Mouse (Mus musculus) CH12.LX (cell line): ENCODE data around the gene Hspa12a. TPM values are rescaled to one million over a fixed set of nuclear protein-coding genes. Genes with fewer than 3 reads are reported as not detected.

Source experiments
- DNase-seq: peaks from one replicate; pipeline ENCODE4 v3.0.0-alpha.2; 2013; ENCODE audit errors: extremely low read depth
- H3K27ac ChIP-seq: 2 replicates; pipeline ENCODE4 v1.5.1; 2012; ENCODE audit warnings: low read depth, mild to moderate bottlenecking, control low read depth, moderate library complexity; ENCODE audit not compliant: insufficient read depth
- H3K27me3 ChIP-seq: replicated peaks from 2 replicates; pipeline ENCODE3; 2012; ENCODE audit warnings: inconsistent platforms
- H3K36me3 ChIP-seq, 2 experiments: replicated peaks in 1 of 2; 2 replicates each; pipeline versions ENCODE3 to v1.6.1; 2012; ENCODE audit warnings: inconsistent platforms in 1 of 2, low read length in 1 of 2, mild to moderate bottlenecking in 1 of 2, mixed read lengths in 1 of 2, moderate library complexity in 1 of 2; ENCODE audit not compliant: control insufficient read depth in 1 of 2, insufficient read depth in 1 of 2
- H3K4me1 ChIP-seq, 2 experiments: 2 replicates each; pipeline ENCODE4 v1.6.1; 2012; ENCODE audit warnings: inconsistent platforms in 1 of 2, moderate library complexity in 1 of 2; ENCODE audit not compliant: insufficient read depth in 2 of 2, control insufficient read depth in 1 of 2
- H3K4me2 ChIP-seq: 2 replicates; pipeline ENCODE4 v1.6.1; 2012; ENCODE audit warnings: low read depth, mild to moderate bottlenecking, control low read depth; ENCODE audit not compliant: poor library complexity, insufficient read depth, severe bottlenecking
- H3K4me3 ChIP-seq, 3 experiments: fragments of 150-350 bp in 1 of 3; sonication (generic) in 1 of 3; replicated peaks in 1 of 3; 2 replicates each; pipeline versions ENCODE3 to v1.5.1; 2011 to 2012; ENCODE audit warnings: low read depth in 2 of 3, low read length in 2 of 3, mild to moderate bottlenecking in 2 of 3, moderate library complexity in 2 of 3, control low read depth in 1 of 3, improper control_type of control experiment in 1 of 3, inconsistent platforms in 1 of 3, mixed read lengths in 1 of 3; ENCODE audit not compliant: poor library complexity in 1 of 3
- H3K79me2 ChIP-seq: replicated peaks from 2 replicates; pipeline ENCODE4 v1.6.1; 2012; ENCODE audit warnings: mild to moderate bottlenecking, moderate library complexity; ENCODE audit not compliant: control insufficient read depth, poor library complexity, insufficient read depth, severe bottlenecking; ENCODE audit errors: extremely low read depth
- H3K9ac ChIP-seq: 2 replicates; pipeline ENCODE4 v1.6.1; 2012; ENCODE audit warnings: low read depth, mild to moderate bottlenecking, control low read depth, moderate library complexity; ENCODE audit not compliant: insufficient read depth
- H3K9me3 ChIP-seq: replicated peaks from 2 replicates; pipeline ENCODE3; 2012; ENCODE audit warnings: low read length, inconsistent platforms, mixed read lengths
- CHD2 ChIP-seq: IDR thresholded peaks from 2 replicates; pipeline ENCODE4 v1.6.1; 2011; ENCODE audit warnings: low read length, improper control_type of control experiment
- EP300 ChIP-seq: IDR thresholded peaks from 2 replicates; pipeline ENCODE4 v1.6.1; 2011; ENCODE audit warnings: low read length, improper control_type of control experiment
- JUND ChIP-seq: conservative IDR thresholded peaks from 2 replicates; pipeline ENCODE4 v1.6.1; 2011; ENCODE audit warnings: low read depth, low read length, improper control_type of control experiment
- MAFK ChIP-seq: IDR thresholded peaks from 2 replicates; pipeline ENCODE4 v1.6.1; 2011; ENCODE audit warnings: low read length, improper control_type of control experiment; ENCODE audit not compliant: insufficient replicate concordance
- MAX ChIP-seq: IDR thresholded peaks from 2 replicates; pipeline ENCODE4 v1.6.1; 2011; ENCODE audit warnings: low read length, improper control_type of control experiment
- MXI1 ChIP-seq: IDR thresholded peaks from 2 replicates; pipeline ENCODE4 v1.6.1; 2011; ENCODE audit warnings: mild to moderate bottlenecking, low read depth, low read length, improper control_type of control experiment
- MYC ChIP-seq: IDR thresholded peaks from 2 replicates; pipeline ENCODE4 v1.6.1; 2011; ENCODE audit warnings: low read depth, mild to moderate bottlenecking, improper control_type of control experiment, low read length
- NELFE ChIP-seq: IDR thresholded peaks from 2 replicates; pipeline ENCODE4 v1.6.1; 2011; ENCODE audit warnings: low read depth, low read length, improper control_type of control experiment
- NRF1 ChIP-seq: IDR thresholded peaks from 2 replicates; pipeline ENCODE4 v1.6.1; 2014; ENCODE audit warnings: low read depth, mild to moderate bottlenecking, inconsistent platforms, low read length, improper control_type of control experiment, moderate library complexity
- PAX5 ChIP-seq: IDR thresholded peaks from 2 replicates; pipeline ENCODE4 v1.6.1; 2012; ENCODE audit warnings: low read length, inconsistent platforms, mixed read lengths
- POLR2A ChIP-seq: IDR thresholded peaks from 2 replicates; pipeline ENCODE4 v1.6.1; 2011; ENCODE audit warnings: low read depth, mild to moderate bottlenecking, improper control_type of control experiment, low read length
- POLR2AphosphoS2 ChIP-seq: IDR thresholded peaks from 2 replicates; pipeline ENCODE4 v1.6.1; 2011; ENCODE audit warnings: low read depth, low read length, improper control_type of control experiment
- RAD21 ChIP-seq: IDR thresholded peaks from 2 replicates; pipeline ENCODE4 v1.6.1; 2011; ENCODE audit warnings: low read depth, mild to moderate bottlenecking, low read length, improper control_type of control experiment, moderate library complexity
- SIN3A ChIP-seq: IDR thresholded peaks from 2 replicates; pipeline ENCODE4 v1.6.1; 2012; ENCODE audit warnings: low read length, improper control_type of control experiment, inconsistent platforms
- SMC3 ChIP-seq: IDR thresholded peaks from 2 replicates; pipeline ENCODE4 v1.6.1; 2011; ENCODE audit warnings: low read depth, low read length, improper control_type of control experiment
- TCF12 ChIP-seq: IDR thresholded peaks from 2 replicates; pipeline ENCODE4 v1.6.1; 2014; ENCODE audit warnings: low read depth, mild to moderate bottlenecking, inconsistent platforms, low read length, improper control_type of control experiment
- UBTF ChIP-seq: IDR thresholded peaks from 2 replicates; pipeline ENCODE4 v1.6.1; 2012; ENCODE audit warnings: low read depth, mild to moderate bottlenecking, inconsistent platforms, low read length, improper control_type of control experiment, moderate library complexity
- USF1 ChIP-seq: IDR thresholded peaks from 2 replicates; pipeline ENCODE4 v1.6.1; 2014; ENCODE audit warnings: low read depth, mild to moderate bottlenecking, inconsistent platforms, low read length, improper control_type of control experiment
- ZKSCAN1 ChIP-seq: IDR thresholded peaks from 2 replicates; pipeline ENCODE4 v1.6.1; 2012; ENCODE audit warnings: low read depth, inconsistent platforms, low read length, improper control_type of control experiment, borderline replicate concordance
- ZMIZ1 ChIP-seq: IDR thresholded peaks from 2 replicates; pipeline ENCODE4 v1.6.1; 2012; ENCODE audit warnings: low read depth, mild to moderate bottlenecking, inconsistent platforms, low read length, improper control_type of control experiment
- ZNF384 ChIP-seq: IDR thresholded peaks from 2 replicates; pipeline ENCODE4 v1.6.1; 2012; ENCODE audit warnings: low read depth, low read length, improper control_type of control experiment, inconsistent platforms
- dilution Hi-C: fragments of 300-500 bp; cut with MboI; formaldehyde crosslinking; loops from 2 replicates; pipeline ENCODE4 v1.14.3; 2020; ENCODE audit warnings: low sequenced_read_pairs; ENCODE audit not compliant: extremely low pct_unique_long_range_greater_than_20kb, extremely low pct_ligation_motif_present
- in situ Hi-C: fragments of 300-500 bp; cut with MboI; formaldehyde crosslinking; loops from 3 replicates; pipeline ENCODE4 v1.14.3; 2019; ENCODE audit warnings: low sequenced_read_pairs, low pct_ligation_motif_present, low pct_unique_long_range_greater_than_20kb, mixed read lengths
- polyA plus RNA-seq: library from polyadenylated mRNA; unstranded; fragments of >175 nt; gene quantifications from 2 replicates; pipeline ENCODE4 v1.2.1, GENCODE M21; 2012; ENCODE audit warnings: low read depth; ENCODE audit not compliant: insufficient read length
- total RNA-seq, 2 experiments: library from RNA; depleted of rRNA; stranded (reverse); fragments of 300-350 nt in 1 of 2; fragments of >200 nt in 1 of 2; gene quantifications; 2 replicates each; pipeline ENCODE4 v1.2.3; 2012 to 2014

Hspa12a gene
- total and polyA plus RNA-seq, 3 experiments, result 1.4 to 1.9 (median 1.4) TPM

- H3K27ac ChIP-seq, result no peak overlapping the region
- H3K4me1 ChIP-seq, result peaks cover 7 to 25% of the 10 kb centered on the region in 2 experiments
- H3K9me3 ChIP-seq, result no peaks in the 10 kb centered on the region
- H3K9ac ChIP-seq, result no peak overlapping the region
- in situ Hi-C loops (loop anchor here (10.0 kb wide), 1 partner anchor 49 kb away; no protein-coding TSS in a partner anchor), dilution Hi-C loops (no loop called here)
- H3K36me3 ChIP-seq, result peaks cover 12 to 65% of the 10 kb centered on the region in 2 experiments
- no peak overlapping the region for H3K4me2 ChIP-seq
- H3K4me3 ChIP-seq, result no peak overlapping the region
- H3K79me2 ChIP-seq, result no peaks in the 10 kb centered on the region
- TF ChIP-seq ZMIZ1, result no peak
- no peak for TF ChIP-seq ZKSCAN1
- TF ChIP-seq PAX5, result no peak
- TF ChIP-seq ZNF384, result no peak
- no peak for TF ChIP-seq UBTF
- TF ChIP-seq RAD21, result no peak
- TF ChIP-seq CHD2, result no peak
- TF ChIP-seq SMC3, result no peak
- no peak for TF ChIP-seq MXI1
- no peak for TF ChIP-seq MAFK
- no peak for TF ChIP-seq JUND
- no peak for DNase-seq
- H3K27me3 ChIP-seq, result no peaks in the 10 kb centered on the region
Observed at GRCm38 (mm10) chr19:58974126-58974525, 30.7 kb upstream of the Hspa12a start.

GRCm38 (mm10) chr19:58970826-58971225, 27.4 kb upstream of the Hspa12a start:
- H3K27me3 ChIP-seq, result no peaks in the 10 kb centered on the region
- no peak for DNase-seq
- no peaks in the 10 kb centered on the region for H3K79me2 ChIP-seq
- H3K4me3 ChIP-seq, result no peak overlapping the region
- TF ChIP-seq EP300 (no peak), POLR2A (no peak), TCF12 (no peak), ZKSCAN1 (no peak), NRF1 (no peak), MAX (no peak), NELFE (no peak), POLR2AphosphoS2 (no peak), SIN3A (no peak), MYC (no peak), USF1 (no peak)
- TF ChIP-seq, all 38 proteins: peak for 0
- H3K36me3 ChIP-seq, result peaks cover 8 to 44% of the 10 kb centered on the region in 2 experiments
- H3K9ac ChIP-seq, result no peak overlapping the region
- H3K9me3 ChIP-seq, result no peaks in the 10 kb centered on the region
- H3K4me1 ChIP-seq, result peaks cover 0 to 9% of the 10 kb centered on the region in 2 experiments; a peak in 2 of 4 replicates
- in situ Hi-C loops (loop anchor here (10.0 kb wide), 1 partner anchor 46 kb away; no protein-coding TSS in a partner anchor), dilution Hi-C loops (no loop called here)
- no peak overlapping the region for H3K27ac ChIP-seq
- H3K4me2 ChIP-seq, result no peak overlapping the region
